Mouse (Mus musculus): ENCODE data around the gene Bmp5. TPM values are rescaled to one million over a fixed set of nuclear protein-coding genes. Genes with fewer than 3 reads are reported as not detected.

Gene Bmp5
- polyA plus RNA-seq (2014; fragmentation: Illumina TruSeq; extraction: RNeasy Lipid Tissue Mini Kit (QIAGEN cat#74804)) = 5.4 TPM

DNA sequence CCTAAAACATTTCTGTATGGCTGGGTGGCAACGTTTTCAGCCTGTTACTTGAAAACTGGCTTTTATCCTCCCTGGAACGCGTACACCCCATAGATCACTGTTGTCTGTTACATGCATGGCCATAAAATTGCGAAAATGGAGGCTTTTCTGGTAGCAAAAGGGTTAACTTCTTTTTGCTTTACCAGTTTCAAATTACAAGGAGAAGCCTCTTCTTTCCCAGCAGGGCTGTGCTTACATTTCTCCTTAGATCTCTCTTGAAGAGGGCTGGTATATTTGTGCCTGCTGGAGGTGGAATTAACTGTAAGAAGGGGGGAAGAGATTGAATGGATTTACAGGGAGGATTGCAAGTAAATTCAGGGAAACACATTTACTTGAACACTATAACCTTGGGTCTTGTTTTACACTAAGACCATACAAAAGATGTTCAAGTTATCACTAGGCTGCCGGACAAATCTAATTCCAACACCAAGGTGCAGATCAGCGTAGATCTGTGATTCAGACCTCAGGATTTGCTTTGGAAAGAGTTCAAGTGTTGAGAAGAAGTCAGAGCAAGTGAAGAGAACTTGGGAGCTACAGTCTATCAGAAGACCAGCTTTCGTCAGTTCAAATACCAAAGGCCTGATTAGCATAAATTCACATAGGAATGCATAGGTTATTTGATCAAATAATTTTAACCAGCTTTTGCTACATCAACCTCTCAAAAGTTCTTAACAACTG is at the start of gene Bmp5:
Gene Bmp5, plus strand, starts transcription at position 236 of the 717 bp plus-strand sequence.

Other genes with a start within 250 kb of the Bmp5 start
- 149 TPM for gene Tmod3, start 215.7 kb upstream of the Bmp5 start, polyA plus RNA-seq (2014; fragmentation: Illumina TruSeq; extraction: RNeasy Lipid Tissue Mini Kit (QIAGEN cat#74804))
- gene Tmod2, start 164.0 kb upstream of the Bmp5 start, polyA plus RNA-seq (2014; fragmentation: Illumina TruSeq; extraction: RNeasy Lipid Tissue Mini Kit (QIAGEN cat#74804)) = 8.8 TPM
- 38.9 TPM for gene Lysmd2, start 149.6 kb upstream of the Bmp5 start, polyA plus RNA-seq (2014; fragmentation: Illumina TruSeq; extraction: RNeasy Lipid Tissue Mini Kit (QIAGEN cat#74804))
- 6.7 TPM for gene Scg3, start 91.3 kb upstream of the Bmp5 start, polyA plus RNA-seq (2014; fragmentation: Illumina TruSeq; extraction: RNeasy Lipid Tissue Mini Kit (QIAGEN cat#74804))
- gene Hmgcll1, start 239.5 kb downstream of the Bmp5 start, polyA plus RNA-seq (2014; fragmentation: Illumina TruSeq; extraction: RNeasy Lipid Tissue Mini Kit (QIAGEN cat#74804)) = 3.9 TPM

All from ovary, adult 10 weeks (tissue).